Comparison of ENCODE assay signal across 10 mouse cellular contexts in the genomic region with DNA sequence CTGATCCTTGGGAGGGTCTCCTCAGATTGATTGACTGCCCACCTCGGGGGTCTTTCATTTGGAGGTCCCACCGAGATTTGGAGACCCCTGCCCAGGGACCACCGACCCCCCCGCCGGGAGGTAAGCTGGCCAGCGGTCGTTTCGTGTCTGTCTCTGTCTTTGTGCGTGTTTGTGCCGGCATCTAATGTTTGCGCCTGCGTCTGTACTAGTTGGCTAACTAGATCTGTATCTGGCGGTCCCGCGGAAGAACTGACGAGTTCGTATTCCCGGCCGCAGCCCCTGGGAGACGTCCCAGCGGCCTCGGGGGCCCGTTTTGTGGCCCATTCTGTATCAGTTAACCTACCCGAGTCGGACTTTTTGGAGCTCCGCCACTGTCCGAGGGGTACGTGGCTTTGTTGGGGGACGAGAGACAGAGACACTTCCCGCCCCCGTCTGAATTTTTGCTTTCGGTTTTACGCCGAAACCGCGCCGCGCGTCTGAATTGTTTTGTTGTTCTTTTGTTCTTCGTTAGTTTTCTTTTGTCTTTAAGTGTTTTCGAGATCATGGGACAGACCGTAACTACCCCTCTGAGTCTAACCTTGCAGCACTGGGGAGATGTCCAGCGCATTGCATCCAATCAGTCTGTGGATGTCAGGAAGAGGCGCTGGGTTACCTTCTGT. TPM values are rescaled to one million over a fixed set of nuclear protein-coding genes. Genes with fewer than 3 reads are reported as not detected.
DNase-seq lines count a peak whose midpoint lies in the region; ATAC-seq and TF ChIP-seq lines count a peak whose summit lies in the region.
"Not testable (repeated sequence)": the region's sequence is repeated elsewhere in the genome, so short reads cannot be mapped to it uniquely, and the experiment has no call there.
"Had no signal": no experiment of that assay in that cellular context is flagged by ENCODE, and none has a peak within 500 bp of the region (broad histone marks: within the 10 kb centered on the region; RNA-seq: fewer than 3 reads in every experiment).

No protein-coding gene starts in this region.

- not testable (repeated sequence) for TF ChIP-seq CTCF in layer of hippocampus, adult 2 months (conservative IDR thresholded peaks at IDR 0.05)

- peak overlapping the region; percentile 49 for H3K4me3 ChIP-seq in forebrain, embryonic 10.5 days
- H3K4me3 ChIP-seq in heart, embryonic 12.5 days: peak overlapping the region; percentile 53
- H3K4me3 ChIP-seq in hindbrain, embryonic 16.5 days (ENCODE audit: low read length): peak overlapping the region; percentile 36
- H3K4me3 ChIP-seq in layer of hippocampus, adult 2 months: peak overlapping the region; percentile 39
- peak overlapping the region; percentile 51 for H3K4me3 ChIP-seq in liver, embryonic 15.5 days (replicated peaks)
- peak overlapping the region; percentile 42 for H3K4me3 ChIP-seq in midbrain, embryonic 13.5 days (replicated peaks)
- peak overlapping the region; percentile 33 for H3K4me3 ChIP-seq in stomach, embryonic 14.5 days (ENCODE audit: low read depth, low read length)

- H3K36me3 ChIP-seq in forebrain, embryonic 10.5 days (replicated peaks); heart, embryonic 12.5 days; hindbrain, embryonic 16.5 days (ENCODE audit: control insufficient read depth, insufficient read depth, low read length); liver, embryonic 15.5 days (replicated peaks); midbrain, embryonic 13.5 days; stomach, embryonic 14.5 days (ENCODE audit: control insufficient read depth, insufficient read depth, low read length): not testable (repeated sequence)

- not testable (repeated sequence) for H3K27ac ChIP-seq in forebrain, embryonic 10.5 days; heart, embryonic 12.5 days (ENCODE audit: poor library complexity, severe bottlenecking); hindbrain, embryonic 16.5 days (ENCODE audit: low read depth, low read length); liver, embryonic 15.5 days (replicated peaks); midbrain, embryonic 13.5 days; stomach, embryonic 14.5 days (ENCODE audit: low read length)
- H3K27ac ChIP-seq in layer of hippocampus, adult 2 months: peak overlapping the region; percentile 36; the same call in 1 of the 2 replicates

- WGBS in forebrain, embryonic 10.5 days: 2% methylated on average over 40 of the region's 44 CpGs
- 3% methylated on average over 43 of the region's 44 CpGs for WGBS in heart, embryonic 12.5 days
- 5% methylated on average over 28 of the region's 44 CpGs for WGBS in hindbrain, embryonic 16.5 days
- WGBS in liver, embryonic 15.5 days (ENCODE audit: insufficient replicate concordance): 1% methylated on average over 39 of the region's 44 CpGs
- 9% methylated on average over 41 of the region's 44 CpGs for WGBS in midbrain, embryonic 13.5 days
- WGBS in stomach, embryonic 14.5 days: 2% methylated on average over 36 of the region's 44 CpGs

- peak overlapping the region; percentile 73 for H3K4me2 ChIP-seq in heart, embryonic 12.5 days
- H3K4me2 ChIP-seq in hindbrain, embryonic 16.5 days (ENCODE audit: low read length): peak overlapping the region; percentile 52
- H3K4me2 ChIP-seq in liver, embryonic 15.5 days: peak overlapping the region; percentile 62
- peak overlapping the region; percentile 59 for H3K4me2 ChIP-seq in midbrain, embryonic 13.5 days (replicated peaks)
- peak overlapping the region; percentile 39 for H3K4me2 ChIP-seq in stomach, embryonic 14.5 days (replicated peaks; ENCODE audit: low read depth, low read length)

- H3K4me1 ChIP-seq in forebrain, embryonic 10.5 days; hindbrain, embryonic 16.5 days (ENCODE audit: control insufficient read depth, insufficient read depth, low read depth, low read length); midbrain, embryonic 13.5 days (replicated peaks); stomach, embryonic 14.5 days (ENCODE audit: control insufficient read depth, insufficient read depth, low read length): not testable (repeated sequence)
- H3K4me1 ChIP-seq in heart, embryonic 12.5 days (replicated peaks): peaks cover 26% of the 10 kb centered on the region
- H3K4me1 ChIP-seq in liver, embryonic 15.5 days (replicated peaks): peaks cover 12% of the 10 kb centered on the region

- H3K9me3 ChIP-seq in forebrain, embryonic 10.5 days; heart, embryonic 12.5 days (replicated peaks); hindbrain, embryonic 16.5 days (ENCODE audit: control insufficient read depth, low read length); liver, embryonic 15.5 days (replicated peaks); midbrain, embryonic 13.5 days; stomach, embryonic 14.5 days (ENCODE audit: control insufficient read depth, low read depth, low read length): not testable (repeated sequence)

- ATAC-seq in heart, embryonic 12.5 days (ENCODE audit: insufficient number of reproducible peaks, low FRiP score); hindbrain, embryonic 16.5 days; liver, embryonic 15.5 days (ENCODE audit: insufficient read depth); midbrain, embryonic 13.5 days; stomach, embryonic 14.5 days (ENCODE audit: insufficient number of reproducible peaks, insufficient read depth, low FRiP score, low read depth): not testable (repeated sequence)

- peak; percentile 27 for DNase-seq in adrenal gland, adult 2 months
- DNase-seq in forebrain, embryonic 10.5 days (ENCODE audit: extremely low spot score, low spot score); layer of hippocampus, adult 2 months (ENCODE audit: low spot score in 2 of 2): not testable (repeated sequence)

- peaks cover 45% of the 10 kb centered on the region for H3K27me3 ChIP-seq in forebrain, embryonic 10.5 days (ENCODE audit: poor library complexity, severe bottlenecking)
- peaks cover 16% of the 10 kb centered on the region for H3K27me3 ChIP-seq in heart, embryonic 12.5 days (replicated peaks)
- H3K27me3 ChIP-seq in hindbrain, embryonic 16.5 days (replicated peaks; ENCODE audit: control insufficient read depth, insufficient read depth, low read length); stomach, embryonic 14.5 days (ENCODE audit: control insufficient read depth, insufficient read depth, low read length): not testable (repeated sequence)
- peaks cover 26% of the 10 kb centered on the region for H3K27me3 ChIP-seq in liver, embryonic 15.5 days
- peaks cover 19% of the 10 kb centered on the region for H3K27me3 ChIP-seq in midbrain, embryonic 13.5 days

- H3K9ac ChIP-seq in heart, embryonic 12.5 days: peak overlapping the region; percentile 56
- H3K9ac ChIP-seq in hindbrain, embryonic 16.5 days (ENCODE audit: low read depth, low read length); liver, embryonic 15.5 days; midbrain, embryonic 13.5 days (replicated peaks); stomach, embryonic 14.5 days (replicated peaks; ENCODE audit: low read depth, low read length): not testable (repeated sequence)

RNA-seq across cellular contexts. Expression of a gene that starts 51.0 kb away (rescaled TPM):
- total RNA-seq in adrenal gland, adult 2 months (2021): 10 to 100 TPM; 70.9 to 73.8 TPM
- 34.0 and 39.4 TPM in 2 replicates for polyA plus RNA-seq in adrenal gland, adult 2 months (2012; rRNA removed)
- polyA plus RNA-seq in forebrain, embryonic 10.5 days (2016; fragmentation: Nextera tagmentation; extraction: Ambion mirVana): 58.5 and 65.5 TPM in 2 replicates
- 41.6 and 42.0 TPM in 2 replicates for polyA plus RNA-seq in heart, embryonic 12.5 days (2016; fragmentation: Nextera tagmentation; extraction: Ambion mirVana)
- polyA plus RNA-seq in hindbrain, embryonic 16.5 days (2015; fragmentation: Nextera tagmentation; extraction: Ambion mirVana): 98.9 and 99.7 TPM in 2 replicates
- total RNA-seq in layer of hippocampus, adult 2 months (2021): 10 to 100 TPM; 63.4 to 71.4 TPM
- polyA plus RNA-seq in liver, embryonic 15.5 days (2015; fragmentation: Nextera tagmentation; extraction: Ambion mirVana): 18.8 and 19.7 TPM in 2 replicates
- polyA plus RNA-seq in midbrain, embryonic 13.5 days (2015; fragmentation: Nextera tagmentation; extraction: Ambion mirVana): 78.8 and 84.0 TPM in 2 replicates
- 23.2 and 23.3 TPM in 2 replicates for polyA plus RNA-seq in stomach, embryonic 14.5 days (2014; fragmentation: Nextera tagmentation; extraction: Ambion mirVana)

RNA-seq across cellular contexts. Expression of a gene that starts 56.6 kb away (rescaled TPM):
- total RNA-seq in adrenal gland, adult 2 months (2021): 1 to 10 TPM; 2.5 to 3.7 TPM
- polyA plus RNA-seq in adrenal gland, adult 2 months (2012; rRNA removed): 1.2 and 2.2 TPM in 2 replicates
- 2.2 and 2.5 TPM in 2 replicates for polyA plus RNA-seq in forebrain, embryonic 10.5 days (2016; fragmentation: Nextera tagmentation; extraction: Ambion mirVana)
- 2.2 and 2.8 TPM in 2 replicates for polyA plus RNA-seq in heart, embryonic 12.5 days (2016; fragmentation: Nextera tagmentation; extraction: Ambion mirVana)
- polyA plus RNA-seq in hindbrain, embryonic 16.5 days (2015; fragmentation: Nextera tagmentation; extraction: Ambion mirVana): 5.7 and 6.6 TPM in 2 replicates
- total RNA-seq in layer of hippocampus, adult 2 months (2021): 1 to 10 TPM; 2.4 to 3.3 TPM
- 0.41 and 0.59 TPM in 2 replicates for polyA plus RNA-seq in liver, embryonic 15.5 days (2015; fragmentation: Nextera tagmentation; extraction: Ambion mirVana)
- 6.1 and 6.8 TPM in 2 replicates for polyA plus RNA-seq in midbrain, embryonic 13.5 days (2015; fragmentation: Nextera tagmentation; extraction: Ambion mirVana)
- 0.75 and 2.0 TPM in 2 replicates for polyA plus RNA-seq in stomach, embryonic 14.5 days (2014; fragmentation: Nextera tagmentation; extraction: Ambion mirVana)
- total RNA-seq: MEL had no signal
- polyA plus RNA-seq: inflammation-experienced regulatory T-cells, adult 6 months had no signal

RNA-seq across cellular contexts. Expression of a gene that starts 59.7 kb away (rescaled TPM):
- total RNA-seq in adrenal gland, adult 2 months (2021): 10 to 100 TPM; 11.1 to 16.2 TPM
- 10.2 and 12.0 TPM in 2 replicates for polyA plus RNA-seq in adrenal gland, adult 2 months (2012; rRNA removed)
- 0.51 and 0.63 TPM in 2 replicates for polyA plus RNA-seq in forebrain, embryonic 10.5 days (2016; fragmentation: Nextera tagmentation; extraction: Ambion mirVana)
- polyA plus RNA-seq in heart, embryonic 12.5 days (2016; fragmentation: Nextera tagmentation; extraction: Ambion mirVana): 2.2 and 2.5 TPM in 2 replicates
- 138 and 140 TPM in 2 replicates for polyA plus RNA-seq in hindbrain, embryonic 16.5 days (2015; fragmentation: Nextera tagmentation; extraction: Ambion mirVana)
- 1,000 to 10,000 TPM; 1,149 to 1,215 TPM for total RNA-seq in layer of hippocampus, adult 2 months (2021)
- polyA plus RNA-seq in liver, embryonic 15.5 days (2015; fragmentation: Nextera tagmentation; extraction: Ambion mirVana): 1.1 and 1.3 TPM in 2 replicates
- 45.6 and 47.0 TPM in 2 replicates for polyA plus RNA-seq in midbrain, embryonic 13.5 days (2015; fragmentation: Nextera tagmentation; extraction: Ambion mirVana)
- 2.5 and 2.6 TPM in 2 replicates for polyA plus RNA-seq in stomach, embryonic 14.5 days (2014; fragmentation: Nextera tagmentation; extraction: Ambion mirVana)
